Comparison of ENCODE assay signal across 22 mouse cellular contexts in genomic region chr6:88826088-88826487, GRCm38 (mm10). TPM values are rescaled to one million over a fixed set of nuclear protein-coding genes. Genes with fewer than 3 reads are reported as not detected.
DNase-seq lines count a peak whose midpoint lies in the region; ATAC-seq and TF ChIP-seq lines count a peak whose summit lies in the region.
"Had no signal": no experiment of that assay in that cellular context is flagged by ENCODE, and none has a peak within 500 bp of the region (broad histone marks: within the 10 kb centered on the region; RNA-seq: fewer than 3 reads in every experiment).

No protein-coding gene starts in this region.

- no peak overlapping the region for H3K4me2 ChIP-seq in heart, embryonic 12.5 days
- no peak overlapping the region for H3K4me2 ChIP-seq in stomach, embryonic 16.5 days (ENCODE audit: low read depth, low read length)
- H3K4me2 ChIP-seq: embryonic facial prominence, embryonic 13.5 days; heart, embryonic 11.5 days; hindbrain, embryonic 14.5 days; kidney, embryonic 15.5 days; liver, embryonic 12.5 days; midbrain, embryonic 15.5 days; neural tube, embryonic 15.5 days had no signal

- no peak for DNase-seq in heart, adult 8-10 months (ENCODE audit: low spot score)
- no peak for DNase-seq in left cerebral cortex, adult 2 months (ENCODE audit: extremely low spot score in 1 of 2, low spot score in 2 of 2)
- no peak for DNase-seq in left cerebral cortex, postnatal 14 days (ENCODE audit: low spot score in 2 of 2)
- DNase-seq in cerebellum, adult 2 months, result no peak
- DNase-seq: B cell, adult 2 months; kidney, adult 18-20 months had no signal

- ATAC-seq in heart, embryonic 12.5 days (ENCODE audit: insufficient number of reproducible peaks, low FRiP score), result 0 out of 2 replicates have a peak, but pooled peaks have one; percentile 1
- ATAC-seq in granulocyte monocyte progenitor cell, adult 5-6 weeks (replicated peaks; ENCODE audit: poor library complexity, severe bottlenecking), result peak; percentile 26
- no peak for ATAC-seq in stomach, embryonic 16.5 days (ENCODE audit: insufficient read depth, low FRiP score)
- ATAC-seq: activated CD4-positive, CD25-positive, alpha-beta regulatory T cell, adult 4 months; inflammation-experienced regulatory T-cells, adult 6 months; midbrain, embryonic 15.5 days had no signal

- no peak for TF ChIP-seq CTCF in left cerebral cortex, adult 2 months (IDR thresholded peaks at IDR 0.05)
- no peak for TF ChIP-seq CTCF in cerebellum, adult 2 months (IDR thresholded peaks at IDR 0.05; ENCODE audit: borderline replicate concordance, insufficient read depth, low read depth, low read length)

- H3K27ac ChIP-seq in heart, embryonic 12.5 days (ENCODE audit: poor library complexity, severe bottlenecking), result no peak overlapping the region
- peak overlapping the region; percentile 89 for H3K27ac ChIP-seq in left cerebral cortex, adult 2 months
- H3K27ac ChIP-seq in stomach, embryonic 16.5 days (ENCODE audit: low read length), result 0 out of 2 replicates have a peak overlapping the region, but pooled peaks have one; percentile 17
- H3K27ac ChIP-seq in cerebellum, adult 2 months (ENCODE audit: insufficient read depth, low read length), result no peak overlapping the region
- H3K27ac ChIP-seq: kidney, embryonic 15.5 days; liver, embryonic 12.5 days; midbrain, embryonic 15.5 days had no signal

- H3K36me3 ChIP-seq in heart, embryonic 12.5 days, result no peaks in the 10 kb centered on the region
- no peaks in the 10 kb centered on the region for H3K36me3 ChIP-seq in stomach, embryonic 16.5 days (ENCODE audit: control insufficient read depth, insufficient read depth, low read length)
- H3K36me3 ChIP-seq: embryonic facial prominence, embryonic 13.5 days; forebrain, embryonic 10.5 days; kidney, embryonic 15.5 days; midbrain, embryonic 10.5 days; midbrain, embryonic 15.5 days; neural tube, embryonic 15.5 days had no signal

- H3K4me1 ChIP-seq in heart, embryonic 12.5 days (replicated peaks), result peaks cover 13% of the 10 kb centered on the region
- H3K4me1 ChIP-seq in stomach, embryonic 16.5 days (ENCODE audit: control insufficient read depth, insufficient read depth, low read length), result peaks cover 18% of the 10 kb centered on the region
- peaks cover 66% of the 10 kb centered on the region for H3K4me1 ChIP-seq in cerebellum, adult 2 months (ENCODE audit: control insufficient read depth, insufficient read depth, low read length)

- intact Hi-C loops in left cerebral cortex, adult 2 months (cut with DNase I), result loop anchor here (5.0 kb wide), 1 partner anchor 99 kb away; no protein-coding TSS in a partner anchor
- intact Hi-C loops in left cerebral cortex, postnatal 14 days (cut with DNase I), result loop anchor here (5.0 kb wide), 2 partner anchors 99 to 264 kb away; no protein-coding TSS in a partner anchor

- H3K4me3 ChIP-seq in heart, embryonic 12.5 days, result no peak overlapping the region
- no peak overlapping the region for H3K4me3 ChIP-seq in left cerebral cortex, adult 2 months
- H3K4me3 ChIP-seq in stomach, embryonic 16.5 days (replicated peaks; ENCODE audit: low read length), result no peak overlapping the region
- no peak overlapping the region for H3K4me3 ChIP-seq in cerebellum, adult 2 months (replicated peaks; ENCODE audit: insufficient read depth, low read depth, low read length)
- H3K4me3 ChIP-seq: embryonic facial prominence, embryonic 13.5 days; forebrain, embryonic 10.5 days; kidney, embryonic 15.5 days; liver, embryonic 12.5 days; midbrain, embryonic 10.5 days; midbrain, embryonic 15.5 days; neural tube, embryonic 15.5 days had no signal

- H3K9ac ChIP-seq in heart, embryonic 12.5 days, result no peak overlapping the region
- H3K9ac ChIP-seq in stomach, embryonic 16.5 days (ENCODE audit: low read length), result no peak overlapping the region
- H3K9ac ChIP-seq: forebrain, postnatal 0 days; hindbrain, embryonic 14.5 days; kidney, embryonic 15.5 days; liver, embryonic 12.5 days; liver, postnatal 0 days; midbrain, embryonic 15.5 days; neural tube, embryonic 15.5 days had no signal

- TF ChIP-seq POLR2A in cerebellum, adult 2 months (IDR thresholded peaks at IDR 0.05; ENCODE audit: borderline replicate concordance, insufficient read depth, low read length), result no peak

- no peaks in the 10 kb centered on the region for H3K9me3 ChIP-seq in heart, embryonic 12.5 days (replicated peaks)
- no peaks in the 10 kb centered on the region for H3K9me3 ChIP-seq in stomach, embryonic 16.5 days (replicated peaks; ENCODE audit: control insufficient read depth, low read length)
- H3K9me3 ChIP-seq: embryonic facial prominence, embryonic 13.5 days; forebrain, embryonic 10.5 days; kidney, embryonic 15.5 days; liver, embryonic 12.5 days; midbrain, embryonic 10.5 days; midbrain, embryonic 15.5 days; neural tube, embryonic 15.5 days had no signal

- WGBS in heart, embryonic 12.5 days, result 52% methylated on average over 3 of the region's 3 CpGs
- WGBS in stomach, embryonic 16.5 days, result 43% methylated on average over 3 of the region's 3 CpGs
- 60% methylated on average over 3 of the region's 3 CpGs for WGBS in cerebellum, adult 2 months

- H3K27me3 ChIP-seq in heart, embryonic 12.5 days (replicated peaks), result peaks cover 5% of the 10 kb centered on the region; the same call in 1 of the 2 replicates
- no peaks in the 10 kb centered on the region for H3K27me3 ChIP-seq in stomach, embryonic 16.5 days (ENCODE audit: control insufficient read depth, insufficient read depth, low read length)
- no peaks in the 10 kb centered on the region for H3K27me3 ChIP-seq in cerebellum, adult 2 months (ENCODE audit: control insufficient read depth, insufficient read depth, low read length)
- H3K27me3 ChIP-seq: embryonic facial prominence, embryonic 13.5 days; kidney, embryonic 15.5 days; midbrain, embryonic 15.5 days; neural tube, embryonic 15.5 days had no signal

RNA-seq across cellular contexts. Expression of gene Abtb1, which starts 15.7 kb away (rescaled TPM):
- polyA plus RNA-seq in heart, embryonic 12.5 days (2016; fragmentation: Nextera tagmentation; extraction: Ambion mirVana), result 22.0 and 24.2 TPM in 2 replicates
- total RNA-seq in heart, adult 8-10 months (2022), result 10 to 100 TPM; 18.8 to 27.6 (median 23.8) TPM
- total RNA-seq in left cerebral cortex, adult 2 months (2021), result 10 to 100 TPM; 39.7 to 40.5 TPM
- 10 to 100 TPM; 32.6 to 34.6 TPM for total RNA-seq in left cerebral cortex, postnatal 14 days (2021)
- total RNA-seq in granulocyte monocyte progenitor cell, adult 5-6 weeks (2014; fragmentation: Nextera tagmentation), result 19.7 and 21.6 TPM in 2 replicates
- total RNA-seq in granulocyte monocyte progenitor cell, adult 5-6 weeks (2017), result 22.3 and 35.6 TPM in 2 replicates
- polyA plus RNA-seq in stomach, embryonic 16.5 days (2015; fragmentation: Nextera tagmentation; extraction: Ambion mirVana), result 31.2 and 36.1 TPM in 2 replicates
- 116 TPM in 2 replicates for polyA plus RNA-seq in cerebellum, adult 2 months (2012; rRNA removed)

RNA-seq across cellular contexts. Expression of gene Podxl2, which starts 48.8 kb away (rescaled TPM):
- polyA plus RNA-seq in heart, embryonic 12.5 days (2016; fragmentation: Nextera tagmentation; extraction: Ambion mirVana), result 44.0 and 50.8 TPM in 2 replicates
- total RNA-seq in heart, adult 8-10 months (2022), result 10 to 100 TPM; 13.7 to 14.8 (median 14.2) TPM
- total RNA-seq in left cerebral cortex, adult 2 months (2021), result 100 to 1,000 TPM; 196 to 201 TPM
- 100 to 1,000 TPM; 191 to 243 TPM for total RNA-seq in left cerebral cortex, postnatal 14 days (2021)
- total RNA-seq in granulocyte monocyte progenitor cell, adult 5-6 weeks (2014; fragmentation: Nextera tagmentation), result not detected in 2 replicates
- not detected in 2 replicates for total RNA-seq in granulocyte monocyte progenitor cell, adult 5-6 weeks (2017)
- polyA plus RNA-seq in stomach, embryonic 16.5 days (2015; fragmentation: Nextera tagmentation; extraction: Ambion mirVana), result 34.4 and 38.4 TPM in 2 replicates
- polyA plus RNA-seq in cerebellum, adult 2 months (2012; rRNA removed), result 538 and 541 TPM in 2 replicates
- polyA plus RNA-seq: activated CD4-positive, CD25-positive, alpha-beta regulatory T cell, adult 4 months; inflammation-experienced regulatory T-cells, adult 6 months had no signal

Comparison
In these comparisons a context has a peak if more than half of its experiments do, and no peak if none do; other contexts are left out.
1. H3K27ac ChIP-seq: peak in left cerebral cortex, adult 2 months (single experiment) and stomach, embryonic 16.5 days (single experiment); none in heart, embryonic 12.5 days (single experiment) and cerebellum, adult 2 months (single experiment).
2. RNA of gene Podxl2, which starts 48.8 kb away (total RNA-seq): 191 to 243 TPM in left cerebral cortex, postnatal 14 days, 196 to 201 TPM in left cerebral cortex, adult 2 months and 13.7 to 14.8 TPM in heart, adult 8-10 months; not detected in granulocyte monocyte progenitor cell, adult 5-6 weeks; every median in the first group is over 10 times any median in the second.